Mouse (Mus musculus): Measurements from ENCODE around the gene Lmo7. TPM values are rescaled to one million over a fixed set of nuclear protein-coding genes. Genes with fewer than 3 reads are reported as not detected.

Lmo7 gene
- total and polyA plus RNA-seq, 2 experiments from 2014 or later: 3.0 to 8.1 TPM

- no peak for TF ChIP-seq CTCF (IDR thresholded peaks at IDR 0.05)
- Histone ChIP-seq H3K4me3 (ENCODE audit: low read depth, low read length) (no peak overlapping the region), H3K9ac (replicated peaks; ENCODE audit: low read length, poor library complexity, severe bottlenecking) (no peak overlapping the region), H3K36me3 (ENCODE audit: insufficient read depth, low read length) (no peaks in the 10 kb centered on the region), H3K4me1 (ENCODE audit: insufficient read depth, low read length) (no peaks in the 10 kb centered on the region), H3K4me2 (ENCODE audit: low read depth, low read length, poor library complexity, severe bottlenecking) (no peak overlapping the region), H3K27ac (ENCODE audit: low read depth, low read length) (no peak overlapping the region), H3K27me3 (ENCODE audit: insufficient read depth, low read length) (no peaks in the 10 kb centered on the region), H3K9me3 (ENCODE audit: low read length) (no peaks in the 10 kb centered on the region)
- DNase-seq (ENCODE audit: low spot score): no peak
- ATAC-seq (ENCODE audit: low FRiP score): no peak
These were observed 184.6 kb downstream of the Lmo7 start for GRCm38 (mm10) chr14:101914321-101914720.

- Histone ChIP-seq H3K27me3 (ENCODE audit: insufficient read depth, low read length) (no peaks in the 10 kb centered on the region), H3K36me3 (ENCODE audit: insufficient read depth, low read length) (no peaks in the 10 kb centered on the region), H3K4me1 (ENCODE audit: insufficient read depth, low read length) (no peaks in the 10 kb centered on the region), H3K9ac (replicated peaks; ENCODE audit: low read length, poor library complexity, severe bottlenecking) (no peak overlapping the region), H3K27ac (ENCODE audit: low read depth, low read length) (no peak overlapping the region), H3K4me2 (ENCODE audit: low read depth, low read length, poor library complexity, severe bottlenecking) (no peak overlapping the region), H3K4me3 (ENCODE audit: low read depth, low read length) (no peak overlapping the region), H3K9me3 (ENCODE audit: low read length) (no peaks in the 10 kb centered on the region)
- no peak for TF ChIP-seq CTCF (IDR thresholded peaks at IDR 0.05)
- DNase-seq (ENCODE audit: low spot score) (no peak), ATAC-seq (ENCODE audit: low FRiP score) (no peak)
- 72% methylated on average over 8 of the region's 8 CpGs for WGBS
These were observed 186.1 kb downstream of the Lmo7 start for GRCm38 (mm10) chr14:101915867-101916266.

DNA sequence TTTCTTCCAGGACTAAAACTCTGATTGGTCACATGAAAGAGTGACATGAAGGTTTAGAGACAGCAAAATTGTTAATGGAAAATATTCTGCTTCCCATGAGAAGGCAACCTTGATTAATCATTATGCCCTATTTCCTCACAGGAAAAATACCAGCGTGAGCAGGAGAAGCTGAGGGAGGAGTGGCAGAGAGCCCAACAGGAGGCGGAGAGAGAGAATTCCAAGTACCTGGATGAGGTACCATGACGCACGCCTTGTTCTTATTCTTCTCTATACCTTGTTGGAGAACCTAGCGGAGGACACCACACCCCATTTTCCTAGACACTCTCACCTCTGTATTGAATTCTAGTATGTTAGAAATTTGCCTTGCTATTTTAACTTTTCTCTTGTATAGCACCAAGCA, 188.7 kb downstream of the Lmo7 start:
- H3K27me3 ChIP-seq (ENCODE audit: insufficient read depth, low read length): no peaks in the 10 kb centered on the region
- H3K4me1 ChIP-seq (ENCODE audit: insufficient read depth, low read length): no peaks in the 10 kb centered on the region
- H3K4me3 ChIP-seq (ENCODE audit: low read depth, low read length): no peak overlapping the region
- no peak for ATAC-seq (ENCODE audit: low FRiP score)
- no peak for DNase-seq (ENCODE audit: low spot score)
- H3K9me3 ChIP-seq (ENCODE audit: low read length): no peaks in the 10 kb centered on the region
- TF ChIP-seq CTCF (IDR thresholded peaks at IDR 0.05): no peak
- no peak overlapping the region for H3K27ac ChIP-seq (ENCODE audit: low read depth, low read length)
- H3K4me2 ChIP-seq (ENCODE audit: low read depth, low read length, poor library complexity, severe bottlenecking): no peak overlapping the region
- H3K9ac ChIP-seq (replicated peaks; ENCODE audit: low read length, poor library complexity, severe bottlenecking): no peak overlapping the region
- H3K36me3 ChIP-seq (ENCODE audit: insufficient read depth, low read length): no peaks in the 10 kb centered on the region
- WGBS: 92% methylated on average over 5 of the region's 5 CpGs

DNA sequence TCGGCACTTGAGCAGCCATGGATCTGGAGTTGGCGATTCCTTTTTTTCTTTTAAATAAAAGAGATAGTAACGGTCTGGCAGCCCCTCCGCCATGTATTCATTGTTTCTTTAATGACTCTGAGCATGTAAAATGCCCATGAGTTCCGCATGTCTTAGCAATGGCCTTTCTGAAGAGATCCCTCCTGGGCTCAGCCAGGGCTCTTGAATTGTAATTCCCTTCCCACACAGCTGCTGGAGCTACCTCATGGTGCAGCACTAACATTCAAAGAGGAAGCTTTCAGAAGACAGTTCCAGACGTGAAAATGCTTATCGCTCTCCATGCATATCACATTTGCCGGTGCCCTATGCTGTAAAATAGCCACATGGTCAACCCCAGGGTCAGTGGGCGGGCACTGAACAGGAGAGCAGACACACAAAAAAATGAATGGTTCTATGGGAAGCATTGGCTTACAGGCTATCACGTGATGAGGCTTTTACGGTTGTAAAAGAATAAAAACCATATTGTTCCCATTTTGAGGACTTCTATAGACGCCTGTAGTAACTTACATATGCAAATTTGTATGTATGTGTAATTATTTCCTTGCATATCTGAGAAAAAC, 198.0 kb downstream of the Lmo7 start:
- ATAC-seq (ENCODE audit: low FRiP score) (no peak), DNase-seq (ENCODE audit: low spot score) (no peak)
- WGBS: 57% methylated on average over 12 of the region's 12 CpGs
- Histone ChIP-seq H3K9ac (replicated peaks; ENCODE audit: low read length, poor library complexity, severe bottlenecking) (no peak overlapping the region), H3K27ac (ENCODE audit: low read depth, low read length) (no peak overlapping the region), H3K27me3 (ENCODE audit: insufficient read depth, low read length) (no peaks in the 10 kb centered on the region), H3K36me3 (ENCODE audit: insufficient read depth, low read length) (no peaks in the 10 kb centered on the region), H3K9me3 (ENCODE audit: low read length) (no peaks in the 10 kb centered on the region), H3K4me3 (ENCODE audit: low read depth, low read length) (no peak overlapping the region), H3K4me1 (ENCODE audit: insufficient read depth, low read length) (no peaks in the 10 kb centered on the region), H3K4me2 (ENCODE audit: low read depth, low read length, poor library complexity, severe bottlenecking) (no peak overlapping the region)
- TF ChIP-seq CTCF (IDR thresholded peaks at IDR 0.05): no peak

GRCm38 (mm10) chr14:101930576-101931447, 201.1 kb downstream of the Lmo7 start:
- Histone ChIP-seq H3K4me3 (ENCODE audit: low read depth, low read length) (no peak overlapping the region), H3K27me3 (ENCODE audit: insufficient read depth, low read length) (no peaks in the 10 kb centered on the region), H3K4me2 (ENCODE audit: low read depth, low read length, poor library complexity, severe bottlenecking) (no peak overlapping the region), H3K9me3 (ENCODE audit: low read length) (no peaks in the 10 kb centered on the region), H3K27ac (ENCODE audit: low read depth, low read length) (no peak overlapping the region), H3K9ac (replicated peaks; ENCODE audit: low read length, poor library complexity, severe bottlenecking) (no peak overlapping the region), H3K4me1 (ENCODE audit: insufficient read depth, low read length) (no peaks in the 10 kb centered on the region), H3K36me3 (ENCODE audit: insufficient read depth, low read length) (no peaks in the 10 kb centered on the region)
- WGBS: 95% methylated on average over 25 of the region's 25 CpGs
- DNase-seq (ENCODE audit: low spot score) (no peak), ATAC-seq (ENCODE audit: low FRiP score) (no peak)
- no peak for TF ChIP-seq CTCF (IDR thresholded peaks at IDR 0.05)

DNA sequence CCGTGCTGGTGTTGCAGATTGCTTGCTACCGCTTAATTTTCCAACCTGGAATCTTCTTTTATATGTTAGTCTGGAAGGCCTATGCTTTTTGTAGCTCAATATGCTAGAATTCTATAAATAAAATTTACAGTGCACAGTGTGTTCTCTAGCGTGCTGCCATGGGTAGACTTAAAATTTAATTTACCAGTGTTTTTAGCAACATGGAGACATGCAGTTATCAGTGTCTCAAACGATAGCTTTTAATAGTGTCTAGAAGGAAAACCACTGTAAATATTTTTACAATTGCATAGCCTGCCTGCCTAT, 201.6 kb downstream of the Lmo7 start:
- ATAC-seq (ENCODE audit: low FRiP score): no peak
- no peak for DNase-seq (ENCODE audit: low spot score)

More for the DNA sequence above, 201.6 kb downstream of the Lmo7 start:
- Histone ChIP-seq H3K27ac (ENCODE audit: low read depth, low read length) (no peak overlapping the region), H3K9ac (replicated peaks; ENCODE audit: low read length, poor library complexity, severe bottlenecking) (no peak overlapping the region), H3K4me1 (ENCODE audit: insufficient read depth, low read length) (no peaks in the 10 kb centered on the region), H3K4me3 (ENCODE audit: low read depth, low read length) (no peak overlapping the region), H3K9me3 (ENCODE audit: low read length) (no peaks in the 10 kb centered on the region), H3K36me3 (ENCODE audit: insufficient read depth, low read length) (no peaks in the 10 kb centered on the region), H3K4me2 (ENCODE audit: low read depth, low read length, poor library complexity, severe bottlenecking) (no peak overlapping the region), H3K27me3 (ENCODE audit: insufficient read depth, low read length) (no peaks in the 10 kb centered on the region)
- TF ChIP-seq CTCF (IDR thresholded peaks at IDR 0.05): no peak
- WGBS: 93% methylated on average over 4 of the region's 4 CpGs

Data from midbrain, postnatal 0 days (tissue).